Mouse (Mus musculus) erythroblast, embryonic 14.5 days (primary cell): ENCODE data around the gene Gm4952.

Source experiments
- GATA1 ChIP-seq: IDR thresholded peaks from 2 replicates; pipeline ENCODE4 v1.6.1; 2012; ENCODE audit warnings: low read length, inconsistent platforms, mixed read lengths
- TAL1 ChIP-seq: IDR thresholded peaks from 3 replicates; pipeline ENCODE4 v1.6.1; 2012; ENCODE audit warnings: low read length, inconsistent platforms, mixed read lengths

DNA sequence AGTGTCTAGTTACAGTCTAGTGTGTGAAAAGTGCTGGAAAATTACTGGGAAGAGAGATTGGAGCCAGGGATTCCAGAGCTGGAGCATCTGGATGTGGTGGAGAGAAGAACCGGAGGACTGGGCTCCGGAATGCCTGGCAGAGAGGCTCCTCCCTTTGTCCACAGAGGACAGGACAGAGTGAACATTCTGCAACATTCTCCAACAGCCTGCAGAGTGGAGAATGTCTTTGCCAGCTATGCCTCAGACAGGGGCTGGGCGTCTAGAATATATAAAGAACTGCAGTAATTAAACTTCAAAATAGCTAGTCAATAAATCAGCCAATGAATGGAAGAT lies 2.7 kb upstream of the Gm4952 start:
- no peak for TF ChIP-seq TAL1
- no peak for TF ChIP-seq GATA1
